ENCODE assay signal across 7 mouse cellular contexts in genomic region chr10:93272986-93273982, GRCm38 (mm10). TPM values are rescaled to one million over a fixed set of nuclear protein-coding genes. Genes with fewer than 3 reads are reported as not detected.
DNase-seq lines count a peak whose midpoint lies in the region; ATAC-seq and TF ChIP-seq lines count a peak whose summit lies in the region.

No protein-coding gene starts in this region.

- no peak for ATAC-seq in kidney, embryonic 14.5 days (ENCODE audit: low FRiP score, low TSS enrichment)
- ATAC-seq in embryonic facial prominence, embryonic 14.5 days (ENCODE audit: low read depth): no peak

- peak; percentile 75 for DNase-seq in kidney, adult 11 months
- DNase-seq in CH12.LX (ENCODE audit: extremely low read depth): peak; percentile 63
- DNase-seq in embryonic facial prominence, embryonic 14.5 days (ENCODE audit: low spot score): no peak
- peak; percentile 80 for DNase-seq in lung, postnatal 36 days
- no peak for DNase-seq in right cerebral cortex, adult 18-20 months
- no peak for DNase-seq in left cerebral cortex, adult 18-20 months (ENCODE audit: low spot score in 2 of 2)

- no peak overlapping the region for H3K4me2 ChIP-seq in kidney, embryonic 14.5 days (replicated peaks; ENCODE audit: low read depth, low read length)
- peak overlapping the region; percentile 32 for H3K4me2 ChIP-seq in CH12.LX (ENCODE audit: insufficient read depth, low read depth, poor library complexity, severe bottlenecking)
- H3K4me2 ChIP-seq in embryonic facial prominence, embryonic 14.5 days (ENCODE audit: low read depth, low read length): no peak overlapping the region

- TF ChIP-seq POLR2A in CH12.LX (IDR thresholded peaks at IDR 0.05; ENCODE audit: low read depth, low read length): peak; percentile 44

- H3K27ac ChIP-seq in kidney, embryonic 14.5 days (ENCODE audit: low read depth, low read length): no peak overlapping the region
- peak overlapping the region; percentile 81 for H3K27ac ChIP-seq in CH12.LX (ENCODE audit: insufficient read depth, low read depth)
- H3K27ac ChIP-seq in embryonic facial prominence, embryonic 14.5 days (replicated peaks; ENCODE audit: low read depth, low read length): 0 out of 2 replicates have a peak overlapping the region, but pooled peaks have one; percentile 10

- H3K27me3 ChIP-seq in kidney, embryonic 14.5 days (ENCODE audit: control insufficient read depth, insufficient read depth, low read length): no peaks in the 10 kb centered on the region
- no peaks in the 10 kb centered on the region for H3K27me3 ChIP-seq in CH12.LX (replicated peaks)
- no peaks in the 10 kb centered on the region for H3K27me3 ChIP-seq in embryonic facial prominence, embryonic 14.5 days (replicated peaks; ENCODE audit: control insufficient read depth, insufficient read depth, low read length)

- peaks cover 7% of the 10 kb centered on the region for H3K79me2 ChIP-seq in CH12.LX (replicated peaks; ENCODE audit: control insufficient read depth, extremely low read depth, insufficient read depth, poor library complexity, severe bottlenecking)

- TF ChIP-seq RAD21 in CH12.LX (IDR thresholded peaks at IDR 0.05; ENCODE audit: low read depth, low read length): no peak

- peak; percentile 28 to 44; a peak in 3 of 4 replicates for TF ChIP-seq CTCF in CH12.LX (conservative IDR thresholded peaks at IDR 0.05 in 1 of 2, IDR thresholded peaks at IDR 0.05 in 1 of 2; ENCODE audit: low read depth in 2 of 2, low read length in 2 of 2)

- in situ Hi-C loops in CH12.LX (cut with MboI; ENCODE audit: low pct_ligation_motif_present, low pct_unique_long_range_greater_than_20kb, low sequenced_read_pairs): no loop called here

- H3K9me3 ChIP-seq in kidney, embryonic 14.5 days (ENCODE audit: control insufficient read depth, low read length): no peaks in the 10 kb centered on the region
- no peaks in the 10 kb centered on the region for H3K9me3 ChIP-seq in CH12.LX (replicated peaks; ENCODE audit: low read length)
- no peaks in the 10 kb centered on the region for H3K9me3 ChIP-seq in embryonic facial prominence, embryonic 14.5 days (ENCODE audit: control insufficient read depth, low read length)

- TF ChIP-seq EP300 in CH12.LX (IDR thresholded peaks at IDR 0.05; ENCODE audit: low read length): no peak; the same call in 1 of the 2 replicates

- H3K4me3 ChIP-seq in kidney, embryonic 14.5 days (ENCODE audit: low read length): no peak overlapping the region
- H3K4me3 ChIP-seq in CH12.LX (replicated peaks in 1 of 3; ENCODE audit: low read depth in 2 of 3, low read length in 2 of 3, poor library complexity in 1 of 3): no peak overlapping the region
- H3K4me3 ChIP-seq in embryonic facial prominence, embryonic 14.5 days (ENCODE audit: low read depth, low read length): no peak overlapping the region

- 76% methylated on average over 14 of the region's 14 CpGs for WGBS in kidney, embryonic 14.5 days
- 83% methylated on average over 14 of the region's 14 CpGs for WGBS in embryonic facial prominence, embryonic 14.5 days

- H3K36me3 ChIP-seq in kidney, embryonic 14.5 days (ENCODE audit: control insufficient read depth, insufficient read depth, low read length): no peaks in the 10 kb centered on the region
- peaks cover 25 to 56% of the 10 kb centered on the region in 2 experiments for H3K36me3 ChIP-seq in CH12.LX (replicated peaks in 1 of 2; ENCODE audit: control insufficient read depth in 1 of 2, insufficient read depth in 1 of 2, low read length in 1 of 2)
- 0 out of 2 replicates have a peak, but pooled peaks cover 5% of the 10 kb centered on the region for H3K36me3 ChIP-seq in embryonic facial prominence, embryonic 14.5 days (ENCODE audit: control insufficient read depth, insufficient read depth, low read length)

- no peak overlapping the region for H3K9ac ChIP-seq in kidney, embryonic 14.5 days (ENCODE audit: low read depth, low read length)
- no peak overlapping the region for H3K9ac ChIP-seq in CH12.LX (ENCODE audit: insufficient read depth, low read depth)
- H3K9ac ChIP-seq in embryonic facial prominence, embryonic 14.5 days (ENCODE audit: low read depth, low read length): no peak overlapping the region

- dilution Hi-C loops in CH12.LX (cut with MboI; ENCODE audit: extremely low pct_ligation_motif_present, extremely low pct_unique_long_range_greater_than_20kb, low sequenced_read_pairs): no loop called here

- H3K4me1 ChIP-seq in kidney, embryonic 14.5 days (ENCODE audit: control insufficient read depth, insufficient read depth, low read length): peaks cover 23% of the 10 kb centered on the region
- H3K4me1 ChIP-seq in CH12.LX (ENCODE audit: control insufficient read depth in 1 of 2, insufficient read depth in 2 of 2): peaks cover 39 to 79% of the 10 kb centered on the region in 2 experiments
- H3K4me1 ChIP-seq in embryonic facial prominence, embryonic 14.5 days (ENCODE audit: control insufficient read depth, insufficient read depth, low read length): peaks cover 43% of the 10 kb centered on the region

TF ChIP-seq in CH12.LX, 34 proteins besides CTCF, POLR2A, EP300 and RAD21:
- TF ChIP-seq TBP (conservative IDR thresholded peaks at IDR 0.05; ENCODE audit: low read depth, low read length) (no peak), ELF1 (IDR thresholded peaks at IDR 0.05; ENCODE audit: low read depth, low read length) (peak; percentile 57), UBTF (IDR thresholded peaks at IDR 0.05; ENCODE audit: low read depth, low read length) (no peak), TCF12 (IDR thresholded peaks at IDR 0.05; ENCODE audit: low read depth, low read length) (peak; percentile 19; the same call in 1 of the 2 replicates)

RNA-seq across cellular contexts. Expression of gene Elk3, which starts 37.7 kb away (rescaled TPM):
- polyA plus RNA-seq in kidney, embryonic 14.5 days (2014; fragmentation: Nextera tagmentation; extraction: Ambion mirVana): 43.4 and 49.1 TPM in 2 replicates
- total RNA-seq in CH12.LX (2012; rRNA removed) (22.3 and 25.8 TPM in 2 replicates), CH12.LX (2014; rRNA removed) (20.1 and 25.3 TPM in 2 replicates)
- polyA plus RNA-seq in CH12.LX (2012; ENCODE audit: insufficient read length, low read depth): 35.6 and 37.0 TPM in 2 replicates
- polyA plus RNA-seq in embryonic facial prominence, embryonic 14.5 days (2014; fragmentation: Nextera tagmentation; extraction: Ambion mirVana): 34.4 and 39.4 TPM in 2 replicates
- total RNA-seq in left cerebral cortex, adult 18-20 months (2021): 1 to 10 TPM; 8.7 to 9.5 TPM

Comparison
In these comparisons a context has a peak if more than half of its experiments do, and no peak if none do; other contexts are left out.
1. DNase-seq: peak in kidney, adult 11 months (single experiment), CH12.LX (single experiment) and lung, postnatal 36 days (single experiment); none in embryonic facial prominence, embryonic 14.5 days (single experiment), right cerebral cortex, adult 18-20 months (single experiment) and left cerebral cortex, adult 18-20 months (0 of 2).